Mouse (Mus musculus): Measurements from ENCODE around the gene Cfap65.

The Cfap65 gene

DNA sequence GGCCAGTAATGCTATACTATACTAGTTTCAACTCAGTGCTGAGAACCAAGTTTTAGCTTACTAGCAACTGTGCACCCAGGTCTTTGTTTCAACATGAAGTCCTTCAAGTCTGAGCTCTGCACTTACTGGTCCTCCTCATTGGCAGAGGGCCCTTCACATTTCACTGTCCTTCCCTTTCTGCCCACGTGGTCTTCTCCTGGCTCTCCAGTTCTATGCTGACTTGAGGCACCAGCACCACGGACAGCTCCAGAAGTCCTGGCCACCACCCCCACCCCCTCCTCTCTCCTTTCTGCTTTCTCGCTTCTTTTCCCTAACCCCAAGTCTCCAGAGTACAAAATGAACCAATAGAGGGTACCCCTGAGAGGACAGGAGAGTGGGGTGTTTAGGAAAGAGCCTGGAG lies 4.4 kb upstream of the Cfap65 start:
- no peak for DNase-seq (ENCODE audit: extremely low spot score, low spot score)

DNA sequence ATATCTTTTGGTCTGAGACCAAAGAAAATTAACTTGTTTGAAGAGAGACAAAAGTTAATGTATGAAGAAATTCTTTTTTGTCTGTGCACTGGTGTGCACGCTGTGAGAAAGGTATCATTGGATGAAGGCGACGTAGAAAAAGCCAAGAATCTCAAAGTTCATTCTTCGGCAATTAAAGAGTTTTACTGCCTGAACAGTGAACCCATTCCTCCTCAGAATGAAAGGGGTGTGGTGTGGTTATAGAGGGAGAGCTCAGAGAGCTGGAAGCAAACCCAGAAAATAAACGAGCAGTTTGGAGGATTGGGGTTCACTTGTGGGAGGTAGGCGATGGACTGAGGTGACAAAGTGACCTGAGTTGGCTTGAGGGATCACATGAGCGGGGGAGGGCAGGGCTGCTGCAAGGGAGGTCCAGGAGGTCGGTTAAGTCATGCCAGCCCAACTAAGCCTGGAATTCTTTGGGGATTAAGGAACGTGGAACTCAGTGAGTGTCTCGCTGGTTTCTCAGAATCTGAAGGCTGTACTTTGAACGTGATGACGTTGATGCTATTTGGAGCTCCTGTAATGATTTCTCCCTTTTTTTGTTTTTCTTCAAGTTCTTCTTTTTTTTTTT lies 927 bp upstream of the Cfap65 start:
- DNase-seq (ENCODE audit: extremely low spot score, low spot score), result no peak

DNA sequence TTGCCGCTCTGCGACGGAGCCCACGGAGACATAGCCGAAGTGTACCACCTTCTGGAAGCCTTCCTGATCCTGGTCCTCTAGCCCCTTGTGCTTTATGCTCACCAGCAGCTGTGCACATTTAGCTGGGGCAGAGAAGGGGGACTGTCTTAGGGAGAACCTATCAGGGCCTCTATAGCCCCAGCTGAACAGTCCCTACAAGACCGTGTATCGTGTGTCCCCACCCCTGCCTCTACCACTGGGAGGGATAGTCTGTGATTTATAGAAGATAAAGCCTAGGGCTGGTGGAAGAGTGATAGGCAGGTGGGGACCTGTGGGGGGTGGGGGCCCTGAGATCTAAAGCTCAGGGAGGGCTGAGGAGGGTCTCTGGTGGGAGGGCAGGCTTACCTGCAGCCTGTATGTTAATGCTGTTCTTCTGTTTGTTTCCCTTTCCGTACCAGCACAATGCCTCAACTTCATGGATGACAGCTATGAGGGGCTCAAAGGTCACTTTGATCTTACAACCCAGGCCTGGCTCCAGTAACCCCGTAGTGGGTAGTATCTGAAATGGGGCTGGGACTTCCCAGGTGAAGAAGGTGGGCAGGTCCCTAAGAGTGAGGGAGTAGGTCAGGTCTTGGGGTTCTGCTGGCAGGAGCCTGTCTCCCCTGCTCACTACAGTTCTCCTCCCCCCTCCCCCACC lies 7.6 kb downstream of the Cfap65 start:
- no peak for DNase-seq (ENCODE audit: extremely low spot score, low spot score)

DNA sequence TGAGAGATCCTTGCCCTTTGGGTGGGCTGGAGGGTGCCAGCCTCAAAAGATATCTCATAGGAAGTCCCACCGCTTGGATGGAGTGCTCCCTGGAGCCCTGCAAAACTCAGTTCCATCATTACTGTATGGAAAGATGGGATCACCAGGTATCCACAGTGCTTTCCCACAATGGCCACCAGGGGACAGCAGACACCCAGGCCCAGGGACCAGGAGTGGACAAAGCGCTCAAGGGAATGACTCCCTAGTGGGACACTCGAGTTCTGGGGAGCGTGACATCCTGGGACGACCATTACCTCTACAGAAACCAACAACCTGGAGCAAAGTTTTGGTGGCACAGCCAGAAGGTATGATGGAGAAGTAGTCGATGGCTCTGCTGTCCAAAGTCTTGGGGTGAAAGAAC lies 8.7 kb downstream of the Cfap65 start:
- DNase-seq (ENCODE audit: extremely low spot score, low spot score), result peak; percentile 40

DNA sequence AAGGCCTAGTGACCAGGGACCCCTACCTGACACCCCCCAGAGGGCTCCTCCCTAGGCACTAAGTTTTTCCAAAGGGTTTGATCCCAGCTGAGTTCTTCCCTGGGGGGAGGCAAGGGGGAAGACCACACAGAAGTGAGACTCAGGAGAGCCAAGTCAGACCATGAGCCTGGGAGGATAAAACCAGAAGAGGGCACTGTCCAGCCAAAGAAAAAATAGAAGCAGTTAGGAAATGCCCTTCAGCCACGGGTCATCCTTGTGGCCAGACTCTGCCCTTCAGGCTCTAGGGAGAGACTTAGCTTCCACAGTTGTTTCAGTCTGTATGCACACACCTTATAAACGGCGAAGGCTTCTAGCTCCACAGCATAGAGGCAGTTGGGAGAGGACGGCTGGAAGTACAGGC lies 10.9 kb downstream of the Cfap65 start:
- no peak for DNase-seq (ENCODE audit: extremely low spot score, low spot score)

DNA sequence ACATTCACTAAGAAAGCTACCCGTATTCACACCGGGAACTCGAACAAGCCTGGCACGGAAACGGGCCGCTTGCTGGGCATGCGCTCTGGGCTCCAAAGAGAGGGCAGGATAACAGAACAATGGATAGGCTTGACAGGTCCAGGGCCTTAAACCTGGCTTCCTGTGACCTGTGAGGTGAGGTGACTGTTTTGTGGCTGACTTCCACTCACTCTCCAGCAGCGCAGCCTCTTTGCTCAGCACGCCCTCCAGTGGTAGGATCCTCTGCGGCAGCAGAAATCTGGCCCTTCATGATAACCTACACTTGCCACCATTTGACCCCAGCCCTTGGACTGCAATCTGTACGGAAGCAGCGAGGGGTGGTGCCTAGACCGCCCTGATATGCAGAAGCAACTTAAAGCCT lies 19.7 kb downstream of the Cfap65 start:
- DNase-seq (ENCODE audit: extremely low spot score, low spot score), result no peak

DNA sequence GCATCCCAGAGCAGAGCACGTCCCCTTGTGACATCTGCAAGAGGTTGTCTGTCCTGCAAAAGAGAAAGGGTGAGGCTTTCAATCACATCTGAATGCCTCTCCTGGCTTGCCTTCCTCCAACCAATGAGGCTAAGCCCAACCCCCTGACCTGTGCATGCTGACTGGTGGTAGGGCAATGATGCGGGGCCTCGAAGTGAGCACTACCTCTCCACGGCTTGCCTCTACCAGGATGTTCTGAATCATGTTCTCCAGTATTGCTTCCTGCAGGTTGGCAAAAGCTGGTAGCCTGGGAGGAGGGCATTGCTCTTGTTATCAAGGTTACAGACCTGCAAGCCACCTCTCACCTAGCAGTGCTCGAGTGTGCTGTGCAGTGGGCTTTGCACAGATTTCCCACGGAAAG lies 33.2 kb downstream of the Cfap65 start:
- no peak for DNase-seq (ENCODE audit: extremely low spot score, low spot score)

DNA sequence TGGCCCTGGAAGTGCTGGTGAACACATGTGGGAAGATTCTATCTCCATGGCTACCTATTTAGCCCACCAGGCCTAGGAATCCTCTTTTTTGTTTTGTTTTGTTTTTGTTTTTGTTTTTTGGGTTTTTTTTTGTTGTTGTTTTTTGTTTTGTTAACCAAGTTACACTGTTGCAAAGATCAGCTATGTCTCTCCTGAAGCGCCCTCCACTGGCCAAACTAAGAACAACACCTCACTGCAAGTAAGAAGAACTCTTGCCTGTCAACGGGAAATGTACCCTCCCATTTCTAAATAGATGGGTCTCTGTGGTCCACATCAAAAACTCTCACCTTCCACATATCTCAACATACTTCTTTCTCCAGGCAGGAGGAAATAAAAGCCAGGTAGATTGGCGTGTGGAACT lies 33.7 kb downstream of the Cfap65 start:
- DNase-seq (ENCODE audit: extremely low spot score, low spot score), result peak; percentile 65

DNA sequence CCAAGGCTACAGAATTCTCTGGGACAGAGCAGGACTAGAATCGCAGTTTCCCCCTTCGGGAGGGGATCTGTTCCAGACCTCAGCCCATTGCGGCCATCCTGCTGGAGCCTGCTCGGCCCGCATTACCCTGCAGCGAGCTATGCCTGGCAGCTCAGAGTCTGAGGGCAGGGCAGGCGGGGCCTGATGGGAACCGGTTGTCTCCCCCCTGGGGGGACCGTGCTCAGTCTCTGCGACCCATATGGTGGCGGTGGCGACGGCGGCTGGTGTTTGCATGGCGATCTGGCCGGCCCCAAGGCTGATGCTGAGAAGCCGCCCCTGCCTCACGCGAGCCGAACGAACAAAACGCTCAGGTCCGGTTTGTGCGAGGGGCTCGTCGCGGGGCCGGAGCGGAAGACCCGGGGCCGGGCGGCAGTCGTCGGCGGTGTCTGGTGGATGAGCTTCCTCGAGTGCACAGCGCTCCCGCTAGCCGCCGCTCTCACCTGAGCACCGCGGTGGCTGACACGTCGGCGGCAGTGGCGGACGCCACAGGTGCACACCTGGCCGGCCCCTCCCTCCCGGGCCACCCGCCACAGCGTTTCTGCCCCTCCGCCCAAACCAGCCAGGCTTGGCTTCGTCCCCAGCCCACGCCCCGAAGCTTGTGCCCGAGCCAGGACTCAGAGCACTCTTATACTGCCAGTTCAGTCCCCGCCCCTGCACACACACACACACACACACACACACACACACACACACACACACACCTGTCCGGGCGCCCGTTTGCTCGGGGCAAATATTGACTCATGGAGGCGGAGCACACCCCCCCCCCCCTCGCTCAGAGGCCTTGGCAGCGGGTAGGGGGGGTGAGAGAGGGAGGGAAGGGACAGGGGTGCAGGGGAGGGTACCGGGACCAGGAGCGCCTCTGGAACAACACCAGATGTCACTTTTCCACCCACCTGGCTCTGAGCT lies 34.8 kb downstream of the Cfap65 start:
- DNase-seq (ENCODE audit: extremely low spot score, low spot score), result peak; percentile 48

DNA sequence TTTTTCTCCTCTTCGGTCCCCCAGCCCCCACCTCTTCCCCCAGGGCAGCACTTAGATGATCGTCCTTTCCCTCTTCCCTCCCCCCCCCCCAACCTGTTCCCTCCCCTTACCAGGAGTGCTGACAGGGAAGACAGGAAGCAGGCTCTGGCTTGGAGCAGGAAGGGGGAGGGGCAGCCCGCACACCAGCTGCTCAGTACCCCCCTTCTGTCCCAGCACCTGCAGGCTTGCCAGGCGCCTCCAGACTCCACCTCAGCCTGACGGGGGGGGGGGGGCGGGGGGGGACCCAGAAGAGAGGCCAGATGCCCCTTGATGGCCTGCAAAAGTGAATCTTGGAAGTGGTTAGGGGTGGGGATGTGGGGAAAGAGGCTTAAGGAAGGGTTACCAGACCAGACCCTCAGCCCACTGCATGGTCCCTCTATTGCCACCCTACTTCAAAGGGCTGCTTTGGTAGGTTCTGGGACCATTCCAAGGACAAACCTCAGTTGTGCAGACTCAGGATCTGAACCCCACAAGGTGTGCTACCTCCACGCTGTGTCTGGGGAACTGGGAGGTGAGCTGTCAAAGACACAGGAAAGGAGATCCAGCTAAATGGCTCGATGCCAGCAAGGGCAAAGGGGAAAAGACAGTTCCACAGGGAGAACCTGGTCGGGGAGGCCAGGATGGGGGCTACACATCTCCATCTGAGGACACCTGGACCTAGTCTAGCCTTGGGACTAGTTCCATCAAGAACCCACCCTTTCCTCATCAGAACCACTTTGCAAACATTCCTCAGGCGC lies 36.6 kb downstream of the Cfap65 start:
- no peak for DNase-seq (ENCODE audit: extremely low spot score, low spot score)

DNA sequence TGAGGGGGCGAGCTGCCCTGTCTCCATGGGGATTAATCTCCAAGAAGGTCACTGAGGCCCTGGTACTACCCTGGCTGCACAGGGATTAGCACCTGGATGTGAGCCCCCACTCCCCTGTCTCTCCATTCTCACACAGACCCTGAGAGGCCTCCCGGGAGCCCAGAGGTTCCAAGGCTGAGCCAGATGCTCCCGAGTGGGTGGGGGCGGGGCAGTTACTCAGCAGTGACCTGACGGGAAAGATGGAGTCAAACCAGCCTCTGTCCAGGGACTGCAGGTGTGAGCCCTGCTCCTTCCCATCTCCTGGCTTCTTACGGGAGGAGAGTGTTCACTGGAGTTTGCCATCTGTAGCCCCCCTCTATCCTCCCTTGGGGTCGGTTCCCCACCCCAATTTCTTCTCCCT lies 37.4 kb downstream of the Cfap65 start:
- DNase-seq (ENCODE audit: extremely low spot score, low spot score), result no peak

DNA sequence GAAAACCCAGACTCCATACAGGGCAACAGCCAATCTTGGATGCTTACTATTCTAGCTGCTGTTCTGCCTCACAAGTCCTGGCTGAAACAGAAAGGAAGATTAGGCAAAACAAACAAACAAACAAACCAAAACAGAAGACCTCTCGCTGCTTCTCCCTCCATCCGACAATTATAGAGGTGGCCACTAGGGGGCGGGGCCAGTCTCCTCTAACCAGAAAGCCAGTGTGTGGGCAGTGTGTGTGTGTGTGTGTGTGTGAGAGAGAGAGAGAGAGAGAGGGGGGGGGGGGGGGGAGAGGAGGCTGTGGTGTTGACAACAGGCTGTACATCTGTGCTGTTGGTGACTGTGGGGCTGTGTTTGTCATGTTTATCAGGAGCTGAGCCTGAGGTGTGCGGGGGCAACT lies 40.4 kb downstream of the Cfap65 start:
- DNase-seq (ENCODE audit: extremely low spot score, low spot score), result peak; percentile 76

DNA sequence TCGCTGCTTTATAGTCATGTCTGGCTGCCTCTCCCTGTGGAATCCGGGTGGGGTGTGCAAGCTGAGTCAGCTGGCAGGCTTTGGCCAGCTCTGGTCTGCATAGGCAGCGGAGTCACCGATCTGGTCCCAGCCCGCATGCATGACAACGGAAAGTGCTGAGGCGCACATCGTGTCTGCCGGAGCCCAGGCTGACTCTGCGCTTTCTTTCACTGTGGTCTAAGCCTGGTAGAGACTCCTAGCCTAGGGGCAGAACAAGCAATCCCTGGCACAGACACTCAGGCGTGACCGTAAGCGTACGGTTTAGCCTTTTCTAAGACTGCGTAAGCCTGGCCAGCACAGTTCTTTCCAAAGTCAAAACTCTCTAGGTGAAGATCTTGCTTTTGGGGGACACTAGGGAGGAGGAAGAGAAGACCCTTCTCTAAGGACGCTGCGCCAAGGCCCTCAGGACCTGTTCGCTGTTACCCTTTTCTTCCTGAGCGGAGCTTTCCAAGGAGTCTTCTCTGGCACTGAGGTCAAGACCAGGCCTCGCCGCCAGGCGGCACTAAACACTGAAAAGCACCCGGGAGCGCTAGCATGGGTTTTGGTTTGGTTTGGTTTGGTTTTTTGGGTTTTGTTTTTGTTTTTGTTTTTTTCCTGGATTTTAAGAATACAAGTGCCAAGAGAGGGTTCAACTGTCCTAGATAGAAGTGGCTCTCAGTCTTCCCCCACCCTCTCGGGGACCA lies 42.1 kb downstream of the Cfap65 start, which contains the start of gene Cryba2:
Gene Cryba2, minus strand, starts transcription at position 10 of the 722 bp plus-strand sequence.
- peak; percentile 74 for DNase-seq (ENCODE audit: extremely low spot score, low spot score)

DNA sequence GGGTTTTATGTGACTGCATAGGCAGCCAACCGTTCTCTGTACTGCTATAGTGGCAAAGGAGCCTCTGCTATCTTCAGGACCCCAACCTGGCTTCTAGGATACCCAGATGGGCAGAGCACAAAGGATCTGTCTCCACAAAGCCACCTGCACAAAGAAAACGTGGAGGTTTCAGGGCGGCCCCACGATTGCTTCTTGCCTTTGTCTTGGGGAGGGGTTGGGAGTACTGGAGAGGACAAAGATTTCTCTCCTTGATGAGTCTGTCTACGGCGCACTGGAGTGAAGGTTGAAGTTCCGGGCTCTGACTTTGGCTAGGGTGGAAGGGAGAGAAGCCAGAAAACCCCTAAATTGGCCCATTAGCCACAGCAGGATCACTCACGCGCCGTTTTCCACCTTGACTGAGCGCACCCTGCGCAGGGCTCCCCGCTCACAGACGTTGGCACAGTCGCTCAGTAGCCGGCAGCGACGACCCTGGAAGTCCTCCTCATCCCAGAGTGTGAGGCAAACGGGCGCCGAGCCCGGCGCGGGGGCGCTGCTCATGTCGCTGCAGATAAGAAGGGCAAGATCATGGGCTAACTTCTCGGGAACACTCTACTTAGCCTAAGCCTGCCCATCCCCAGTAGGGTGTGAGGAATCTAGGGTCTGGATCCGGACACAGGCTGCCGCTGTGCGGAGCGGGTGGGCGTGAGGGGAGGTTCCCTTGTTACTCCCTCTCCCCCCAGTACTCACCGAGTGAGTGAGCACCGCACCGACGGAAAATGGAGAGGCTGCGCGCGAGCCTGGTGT lies 42.9 kb downstream of the Cfap65 start:
- no peak for DNase-seq (ENCODE audit: extremely low spot score, low spot score)

DNA sequence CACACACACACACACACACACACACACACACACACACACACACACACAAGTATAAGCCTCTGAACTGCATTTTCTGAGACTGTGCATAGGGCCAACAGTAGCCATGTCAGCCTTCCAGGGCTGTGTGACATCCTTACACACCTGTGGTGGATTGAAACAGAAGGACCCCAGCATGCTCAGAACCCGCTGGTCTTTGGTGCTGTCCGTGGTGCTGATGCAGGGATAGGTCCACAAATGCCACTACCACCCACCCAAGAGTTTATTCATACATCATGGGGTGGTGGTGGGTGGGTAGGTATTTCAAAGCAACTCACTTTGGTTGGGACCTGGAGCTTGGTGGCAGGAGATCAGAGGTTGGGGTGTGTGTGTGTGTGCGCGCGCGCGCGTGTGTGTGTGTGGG lies 43.9 kb downstream of the Cfap65 start:
- peak; percentile 55 for DNase-seq (ENCODE audit: extremely low spot score, low spot score)

DNA sequence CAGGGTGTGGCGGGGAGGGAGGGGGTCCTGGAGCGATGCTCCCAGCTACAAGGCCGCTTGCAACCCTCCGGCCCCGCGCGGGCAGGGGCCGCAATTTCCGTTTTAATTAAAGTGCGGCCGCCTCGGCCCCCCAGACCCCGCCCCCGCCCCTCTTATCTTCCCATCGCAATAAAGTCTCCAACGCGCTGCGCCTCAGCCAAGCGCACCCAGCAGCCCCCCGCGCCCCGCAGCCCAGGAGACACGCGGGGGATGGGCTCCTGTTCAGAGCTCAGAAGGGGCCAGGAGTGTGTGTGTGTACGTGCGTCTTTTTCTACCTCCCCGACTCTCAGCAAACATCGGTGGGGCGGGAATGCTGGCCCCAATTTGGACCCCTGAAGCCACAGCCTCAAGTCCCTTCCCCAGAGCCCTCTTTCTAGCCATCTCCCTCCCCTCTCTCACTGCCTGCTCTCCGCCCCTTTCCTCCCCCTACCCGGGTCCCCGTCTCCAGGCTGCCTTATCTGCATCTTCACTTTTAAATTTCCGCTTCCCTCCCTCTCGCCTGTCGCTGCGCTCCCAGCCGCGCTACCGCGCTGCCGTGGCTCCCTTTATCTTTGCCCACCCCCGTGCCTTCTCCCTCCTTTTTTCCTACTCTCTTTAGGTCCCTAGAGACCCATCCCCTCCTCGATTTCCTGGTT lies 49.9 kb downstream of the Cfap65 start, which contains the start of gene Fev:
Gene Fev, minus strand, starts transcription at position 51 of the 674 bp plus-strand sequence.
- peak; percentile 44 for DNase-seq (ENCODE audit: extremely low spot score, low spot score)

DNA sequence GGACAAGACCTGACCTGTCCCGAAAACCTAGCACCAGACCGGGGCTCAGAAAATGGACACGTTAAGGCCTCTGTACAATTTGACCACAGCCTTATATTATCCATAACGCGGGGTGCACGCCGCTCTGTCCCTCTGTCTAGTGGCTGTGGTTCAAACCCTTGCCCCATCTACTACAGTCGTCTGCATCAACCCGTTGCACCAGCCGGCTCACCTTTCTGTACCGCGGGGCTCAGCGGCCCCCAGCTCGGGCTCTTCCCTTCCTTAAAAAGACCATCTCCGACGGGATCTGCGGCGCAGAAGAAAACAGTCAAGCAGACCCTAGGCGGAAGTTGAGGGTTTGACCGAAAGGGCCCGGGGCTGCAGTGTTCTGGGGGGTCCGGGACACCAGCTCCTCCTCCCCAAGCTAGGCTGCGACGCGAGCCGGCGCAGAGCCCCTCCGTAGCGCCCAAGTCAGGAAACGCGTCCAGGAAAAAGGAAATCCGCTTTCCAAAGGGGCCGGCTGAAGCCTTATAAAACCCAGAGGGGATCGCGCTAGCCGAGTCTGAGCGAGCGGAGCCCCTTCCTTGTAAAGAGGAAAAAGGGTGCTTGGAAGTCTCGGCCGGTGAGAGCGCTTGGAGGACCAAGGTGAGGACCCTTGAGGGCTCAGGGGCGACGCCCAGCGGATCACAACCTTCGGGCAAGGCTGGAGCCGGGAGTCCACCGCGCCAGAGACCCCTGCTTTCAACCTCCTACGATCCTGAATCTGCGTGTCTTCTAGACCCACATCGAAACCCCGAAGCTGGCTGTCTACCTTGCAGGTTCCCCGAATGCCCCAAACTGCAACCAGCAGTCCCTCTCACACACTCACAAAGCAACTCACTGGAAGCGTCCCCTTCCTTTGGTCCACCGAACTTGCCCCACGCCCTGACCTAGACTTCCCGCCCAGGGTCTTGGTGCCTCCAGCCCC lies 50.9 kb downstream of the Cfap65 start:
- DNase-seq (ENCODE audit: extremely low spot score, low spot score), result peak; percentile 59

DNA sequence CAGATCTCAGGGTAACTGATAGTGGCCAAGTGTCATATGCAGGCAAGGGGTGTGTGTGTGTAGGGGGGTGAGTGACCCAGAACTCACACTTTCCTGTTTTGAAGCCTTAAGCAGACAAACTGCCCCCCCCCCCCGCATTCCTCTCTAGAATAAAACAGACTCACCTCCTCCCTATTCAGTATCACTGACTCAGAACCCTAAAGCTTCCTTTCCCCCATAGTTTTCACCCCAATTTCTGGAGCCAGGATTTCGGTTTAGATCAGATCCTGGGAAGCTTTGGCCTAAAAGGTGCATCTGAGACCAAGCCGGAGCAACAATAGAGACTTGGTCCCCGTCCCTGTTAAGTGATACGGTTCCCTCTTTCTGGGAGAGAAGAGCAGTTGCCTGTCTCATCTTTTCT lies 52.0 kb downstream of the Cfap65 start:
- DNase-seq (ENCODE audit: extremely low spot score, low spot score), result no peak
